Mouse (Mus musculus): ENCODE measurements at regions not wholly inside any gene's neighbourhood (a gene's known extent, or its start where the extent isn't known, plus 50 kb on each side); places are given as distances from the start of the nearest gene placed in this dataset.

DNA sequence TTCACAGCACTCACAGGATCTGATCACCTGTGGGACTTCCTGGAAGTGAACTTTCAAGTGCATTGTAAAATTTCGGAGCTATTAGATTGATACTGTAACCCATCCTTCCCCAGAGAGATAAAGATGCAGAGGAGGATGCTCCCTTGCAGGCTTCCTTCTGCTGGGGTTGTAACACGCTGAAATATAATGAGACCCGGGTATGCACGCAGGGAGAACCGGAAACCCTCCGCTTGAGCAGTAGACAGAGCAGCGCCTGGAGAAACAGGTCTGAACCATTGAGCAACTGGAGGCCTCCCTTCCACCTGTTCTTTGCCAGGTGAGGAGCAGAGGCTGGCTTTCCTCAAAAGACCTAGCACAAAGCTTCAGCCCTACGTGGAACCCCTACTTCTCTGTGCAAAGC, 135.3 kb downstream of the Diras2 start:
- H3K4me3 ChIP-seq (ENCODE audit: control insufficient read depth in 1 of 2, insufficient read depth in 1 of 2, low read depth in 2 of 2, low read length in 2 of 2): no peak overlapping the region
- no peak for DNase-seq (ENCODE audit: low read depth, low spot score)
- TF ChIP-seq GABPA (IDR thresholded peaks at IDR 0.05; ENCODE audit: low read depth, low read length): no peak
- no peak for TF ChIP-seq NRF1 (IDR thresholded peaks at IDR 0.05; ENCODE audit: insufficient read depth, low read depth, low read length, poor library complexity, severe bottlenecking)
- TF ChIP-seq POLR2AphosphoS5 (IDR thresholded peaks at IDR 0.05; ENCODE audit: borderline replicate concordance, low read depth, low read length): no peak
- TF ChIP-seq MEF2A (IDR thresholded peaks at IDR 0.05; ENCODE audit: extremely low read depth, insufficient replicate concordance, low read depth, low read length, poor library complexity, severe bottlenecking): no peak
- TF ChIP-seq E2F4 (IDR thresholded peaks at IDR 0.05; ENCODE audit: borderline replicate concordance, low read depth, low read length): no peak
- H3K9ac ChIP-seq (ENCODE audit: control insufficient read depth, low read depth, low read length, poor library complexity, severe bottlenecking): no peak overlapping the region
- H3K36me3 ChIP-seq (ENCODE audit: control insufficient read depth in 1 of 2, insufficient read depth in 2 of 2, low read length in 2 of 2): no peaks in the 10 kb centered on the region
- H3K4me1 ChIP-seq (ENCODE audit: control insufficient read depth in 1 of 2, insufficient read depth in 2 of 2, low read length in 2 of 2): no peaks in the 10 kb centered on the region
- H3K9me3 ChIP-seq (replicated peaks; ENCODE audit: insufficient read depth, low read length): no peaks in the 10 kb centered on the region
- no peaks in the 10 kb centered on the region for H3K79me2 ChIP-seq (ENCODE audit: control insufficient read depth, insufficient read depth, low read length, poor library complexity)
- H3K27me3 ChIP-seq (ENCODE audit: control insufficient read depth in 1 of 2, insufficient read depth in 2 of 2, low read length in 2 of 2): no peaks in the 10 kb centered on the region
- H3K27ac ChIP-seq (ENCODE audit: control insufficient read depth, low read depth, low read length): no peak overlapping the region

DNA sequence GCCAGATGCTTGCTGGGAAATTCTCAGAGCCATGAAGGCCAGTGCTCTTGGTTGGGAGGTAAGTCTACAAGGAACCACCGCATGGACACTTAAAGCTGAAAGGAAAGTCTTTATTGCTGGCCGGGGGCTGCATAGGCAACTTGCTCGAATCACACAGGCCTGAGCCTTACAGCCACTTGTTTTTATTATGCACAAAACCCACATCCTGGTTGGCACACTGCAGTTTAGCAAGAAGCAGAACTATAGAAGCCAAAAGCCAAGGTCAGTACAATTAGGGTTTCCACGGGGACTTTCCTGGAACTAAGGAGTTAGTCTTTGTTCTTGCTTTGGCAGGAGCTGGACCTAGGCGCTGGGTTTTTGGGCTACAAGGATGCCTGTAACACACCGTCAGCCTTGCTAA, 132.7 kb downstream of the Diras2 start:
- H3K9me3 ChIP-seq (replicated peaks; ENCODE audit: insufficient read depth, low read length): no peaks in the 10 kb centered on the region
- no peak for DNase-seq (ENCODE audit: low read depth, low spot score)
- TF ChIP-seq MEF2A (IDR thresholded peaks at IDR 0.05; ENCODE audit: extremely low read depth, insufficient replicate concordance, low read depth, low read length, poor library complexity, severe bottlenecking): no peak
- no peak for TF ChIP-seq GATA1 (IDR thresholded peaks at IDR 0.05; ENCODE audit: low read depth, low read length)
- TF ChIP-seq JUND (IDR thresholded peaks at IDR 0.05; ENCODE audit: low read depth, low read length): no peak
- TF ChIP-seq ZC3H11A (IDR thresholded peaks at IDR 0.05; ENCODE audit: low read depth, low read length): no peak
- no peak for TF ChIP-seq BHLHE40 (IDR thresholded peaks at IDR 0.05; ENCODE audit: borderline replicate concordance, low read depth, low read length)
- TF ChIP-seq ZKSCAN1 (IDR thresholded peaks at IDR 0.05; ENCODE audit: low read depth, low read length): no peak
- TF ChIP-seq KAT2A (conservative IDR thresholded peaks at IDR 0.05; ENCODE audit: low read depth, low read length): no peak
- no peak for TF ChIP-seq CHD1 (IDR thresholded peaks at IDR 0.05; ENCODE audit: low read depth, low read length)
- no peak for TF ChIP-seq MYC (IDR thresholded peaks at IDR 0.05; ENCODE audit: low read depth, low read length)
- TF ChIP-seq TAL1 (IDR thresholded peaks at IDR 0.05; ENCODE audit: low read length): no peak
- TF ChIP-seq GABPA (IDR thresholded peaks at IDR 0.05; ENCODE audit: low read depth, low read length): no peak
- TF ChIP-seq ETS1 (IDR thresholded peaks at IDR 0.05; ENCODE audit: low read depth, low read length): no peak

More for the DNA sequence above, 132.7 kb downstream of the Diras2 start:
- Histone ChIP-seq H3K79me2 (ENCODE audit: control insufficient read depth, insufficient read depth, low read length, poor library complexity) (no peaks in the 10 kb centered on the region), H3K4me1 (ENCODE audit: control insufficient read depth in 1 of 2, insufficient read depth in 2 of 2, low read length in 2 of 2) (no peaks in the 10 kb centered on the region), H3K27ac (ENCODE audit: control insufficient read depth, low read depth, low read length) (no peak overlapping the region), H3K4me3 (ENCODE audit: control insufficient read depth in 1 of 2, insufficient read depth in 1 of 2, low read depth in 2 of 2, low read length in 2 of 2) (no peak overlapping the region), H3K27me3 (ENCODE audit: control insufficient read depth in 1 of 2, insufficient read depth in 2 of 2, low read length in 2 of 2) (no peaks in the 10 kb centered on the region), H3K36me3 (ENCODE audit: control insufficient read depth in 1 of 2, insufficient read depth in 2 of 2, low read length in 2 of 2) (no peaks in the 10 kb centered on the region), H3K9ac (ENCODE audit: control insufficient read depth, low read depth, low read length, poor library complexity, severe bottlenecking) (no peak overlapping the region)

All from MEL (cell line).